Mouse (Mus musculus) neural tube, postnatal 0 days (tissue): ENCODE measurements around the gene Stbd1. TPM values are rescaled to one million over a fixed set of nuclear protein-coding genes. Genes with fewer than 3 reads are reported as not detected.

Source experiments
- polyA plus RNA-seq: library from polyadenylated mRNA; unstranded; fragments of >200 nt; fragmentation: Nextera tagmentation; extraction: Ambion mirVana; gene quantifications from 2 replicates; pipeline ENCODE4 v1.2.1, GENCODE M21; 2015

Stbd1 gene
- polyA plus RNA-seq: 11.0 and 11.4 TPM in 2 replicates

GRCm38 (mm10) chr5:92602691-92603690 is at the start of gene Stbd1:
Stbd1 (plus strand) TSS chr5:92603041.

GRCm38 (mm10) chr5:92554891-92555511 is 47.8 kb upstream of the Stbd1 start, which contains the start of gene Fam47e:
Fam47e (plus strand) TSS chr5:92555069.

Other genes with a start within 250 kb of the Stbd1 start
- gene Nup54, start 167.8 kb upstream of the Stbd1 start, polyA plus RNA-seq: 34.7 and 37.5 TPM in 2 replicates
- gene Scarb2, start 96.2 kb upstream of the Stbd1 start, polyA plus RNA-seq: 22.1 and 24.1 TPM in 2 replicates
- gene Fam47e, start 48.0 kb upstream of the Stbd1 start, polyA plus RNA-seq: 1.8 and 2.2 TPM in 2 replicates
- gene Ccdc158, start 72.2 kb downstream of the Stbd1 start, polyA plus RNA-seq: 0.45 and 0.50 TPM in 2 replicates
- 1.8 and 1.9 TPM in 2 replicates for gene Shroom3, start 80.4 kb downstream of the Stbd1 start, polyA plus RNA-seq